ENCODE assay signal across 9 mouse cellular contexts in the genomic region with DNA sequence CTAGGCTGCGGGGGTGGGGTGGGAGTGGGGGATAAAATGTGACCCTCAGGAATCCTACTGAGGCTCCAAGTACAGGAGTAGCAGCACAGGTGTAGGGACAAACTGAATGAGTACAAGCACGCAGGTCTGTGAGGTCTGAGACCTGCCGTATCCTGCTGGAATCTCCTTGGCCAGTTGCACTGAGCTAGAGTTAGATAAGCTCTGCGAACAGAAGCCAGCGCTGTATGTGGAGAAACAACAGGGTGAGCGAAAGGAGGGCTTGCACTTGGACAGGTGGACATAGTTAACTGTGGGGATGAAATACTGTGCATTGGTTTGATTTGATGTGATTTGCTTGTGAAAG. TPM values are rescaled to one million over a fixed set of nuclear protein-coding genes. Genes with fewer than 3 reads are reported as not detected.
DNase-seq lines count a peak whose midpoint lies in the region; ATAC-seq and TF ChIP-seq lines count a peak whose summit lies in the region.
"Had no signal": no experiment of that assay in that cellular context is flagged by ENCODE, and none has a peak within 500 bp of the region (broad histone marks: within the 10 kb centered on the region; RNA-seq: fewer than 3 reads in every experiment).

No protein-coding gene starts in this region.

- no peaks in the 10 kb centered on the region for H3K27me3 ChIP-seq in forebrain, postnatal 0 days (ENCODE audit: insufficient read depth, low read length)
- H3K27me3 ChIP-seq in midbrain, embryonic 14.5 days (ENCODE audit: control insufficient read depth, insufficient read depth, low read length): no peaks in the 10 kb centered on the region

- H3K9ac ChIP-seq in forebrain, postnatal 0 days: peak overlapping the region; percentile 99
- peak overlapping the region; percentile 98 for H3K9ac ChIP-seq in midbrain, embryonic 14.5 days (replicated peaks; ENCODE audit: low read length)

- peak; percentile 49 for ATAC-seq in forebrain, postnatal 0 days
- ATAC-seq in midbrain, embryonic 14.5 days (ENCODE audit: low FRiP score, low TSS enrichment): peak; percentile 66

- H3K27ac ChIP-seq in layer of hippocampus, adult 2 months: peak overlapping the region; percentile 96
- peak overlapping the region; percentile 99 for H3K27ac ChIP-seq in forebrain, postnatal 0 days (ENCODE audit: low read depth, low read length)
- H3K27ac ChIP-seq in midbrain, embryonic 14.5 days (replicated peaks; ENCODE audit: low read depth, low read length): peak overlapping the region; percentile 98

- no peaks in the 10 kb centered on the region for H3K9me3 ChIP-seq in forebrain, postnatal 0 days (ENCODE audit: low read length)
- H3K9me3 ChIP-seq in midbrain, embryonic 14.5 days (ENCODE audit: control insufficient read depth, low read length): no peaks in the 10 kb centered on the region

- no peak for DNase-seq in layer of hippocampus, adult 2 months (ENCODE audit: low spot score in 2 of 2)
- DNase-seq in layer of hippocampus, adult 9-11 months: no peak
- peak; percentile 27 for DNase-seq in embryo, embryonic 11.5 days (ENCODE audit: low read depth, low spot score)
- DNase-seq in forebrain, postnatal 0 days: peak; percentile 71
- DNase-seq in midbrain, embryonic 14.5 days: peak; percentile 77
- DNase-seq in layer of hippocampus, adult 18-20 months (ENCODE audit: low spot score in 2 of 2): no peak
- no peak for DNase-seq in kidney, adult 11 months
- no peak for DNase-seq in urinary bladder, postnatal 25 days (ENCODE audit: low spot score)

- no peak for TF ChIP-seq CTCF in layer of hippocampus, adult 2 months (conservative IDR thresholded peaks at IDR 0.05)
- TF ChIP-seq CTCF in forebrain, postnatal 0 days (IDR thresholded peaks at IDR 0.05; ENCODE audit: low read depth): no peak

- WGBS in forebrain, postnatal 0 days: under 1% methylated on average over 6 of the region's 6 CpGs
- WGBS in midbrain, embryonic 14.5 days: under 1% methylated on average over 6 of the region's 6 CpGs

- no peaks in the 10 kb centered on the region; the same call in 1 of the 2 replicates for H3K4me1 ChIP-seq in forebrain, postnatal 0 days (ENCODE audit: insufficient read depth)
- peaks cover 24% of the 10 kb centered on the region; the same call in 1 of the 2 replicates for H3K4me1 ChIP-seq in midbrain, embryonic 14.5 days (ENCODE audit: control insufficient read depth, insufficient read depth, low read length)

- peak overlapping the region; percentile 75 for H3K4me2 ChIP-seq in forebrain, postnatal 0 days (ENCODE audit: low read depth)
- peak overlapping the region; percentile 69 for H3K4me2 ChIP-seq in midbrain, embryonic 14.5 days (ENCODE audit: low read length)

- H3K4me3 ChIP-seq in layer of hippocampus, adult 2 months: peak overlapping the region; percentile 89
- H3K4me3 ChIP-seq in forebrain, postnatal 0 days (ENCODE audit: low read depth, low read length): peak overlapping the region; percentile 78
- H3K4me3 ChIP-seq in midbrain, embryonic 14.5 days (replicated peaks; ENCODE audit: low read depth, low read length): peak overlapping the region; percentile 74

- no peaks in the 10 kb centered on the region for H3K36me3 ChIP-seq in forebrain, postnatal 0 days (ENCODE audit: insufficient read depth)
- H3K36me3 ChIP-seq in midbrain, embryonic 14.5 days (ENCODE audit: control insufficient read depth, insufficient read depth, low read length): no peaks in the 10 kb centered on the region

RNA-seq across cellular contexts. Expression of a gene that starts 1.0 kb away (rescaled TPM):
- 10 to 100 TPM; 13.8 to 15.8 TPM for total RNA-seq in layer of hippocampus, adult 2 months (2021)
- total RNA-seq in forebrain, postnatal 0 days (2014; rRNA removed): 96.4 and 102 TPM in 2 replicates
- 35.7 and 40.3 TPM in 2 replicates for polyA plus RNA-seq in forebrain, postnatal 0 days (2015; fragmentation: Nextera tagmentation; extraction: Ambion mirVana)
- polyA plus RNA-seq in midbrain, embryonic 14.5 days (2014; fragmentation: Nextera tagmentation; extraction: Ambion mirVana): 49.1 and 50.7 TPM in 2 replicates
- total RNA-seq in layer of hippocampus, adult 18-20 months (2021): 10 to 100 TPM; 12.6 to 13.6 TPM
- total RNA-seq: hematopoietic stem cell, adult 5-6 weeks had no signal

Comparison
In these comparisons a context has a peak if more than half of its experiments do, and no peak if none do; other contexts are left out.
1. DNase-seq: peak in embryo, embryonic 11.5 days (single experiment), forebrain, postnatal 0 days (single experiment) and midbrain, embryonic 14.5 days (single experiment); none in layer of hippocampus, adult 2 months (0 of 2), layer of hippocampus, adult 9-11 months (single experiment), layer of hippocampus, adult 18-20 months (0 of 2), kidney, adult 11 months (single experiment) and urinary bladder, postnatal 25 days (single experiment).
2. Peak in every context shown above with its lines, with median percentiles within 50 percentile points of each other: H3K27ac ChIP-seq and H3K4me3 ChIP-seq.